18 mouse cellular contexts compared by ENCODE assay signal in genomic region chr7:70591361-70592256, GRCm38 (mm10).
DNase-seq lines count a peak whose midpoint lies in the region; ATAC-seq and TF ChIP-seq lines count a peak whose summit lies in the region.
"Had no signal": no experiment of that assay in that cellular context is flagged by ENCODE, and none has a peak within 500 bp of the region (broad histone marks: within the 10 kb centered on the region; RNA-seq: fewer than 3 reads in every experiment).

No protein-coding gene starts in this region.

- DNase-seq in gastrocnemius, adult 2 months = no peak
- no peak for DNase-seq in gastrocnemius, postnatal 25 days
- peak; percentile 37 for DNase-seq in kidney, postnatal 0 days (ENCODE audit: low spot score)
- no peak for DNase-seq in kidney, adult 8-10 months
- DNase-seq in ES-E14 (ENCODE audit: low read depth, low spot score) = no peak
- peak; percentile 41 for DNase-seq in embryo, embryonic 9.5 days (ENCODE audit: extremely low spot score)
- no peak for DNase-seq in cerebellum, adult 11-12 months
- no peak for DNase-seq in layer of hippocampus, postnatal 14 days (ENCODE audit: low spot score in 2 of 2)
- DNase-seq: adrenal gland, postnatal 14 days; cerebellum, adult 9-10 months; kidney, adult 11 months; layer of hippocampus, postnatal 36 days; left cerebral cortex, postnatal 4 days; right cerebral cortex, postnatal 4 days had no signal

- intact Hi-C loops in gastrocnemius, adult 2 months (cut with DNase I) = no loop called here

- WGBS in kidney, postnatal 0 days = 52% methylated on average over 13 of the region's 13 CpGs

- H3K4me1 ChIP-seq in kidney, postnatal 0 days (replicated peaks; ENCODE audit: insufficient read depth, low read length) = no peaks in the 10 kb centered on the region
- H3K4me1 ChIP-seq in ES-E14 (ENCODE audit: control insufficient read depth in 2 of 2, insufficient read depth in 2 of 2, low read length in 2 of 2, poor library complexity in 1 of 2) = 0 out of 4 replicates have a peak, but pooled peaks cover 0 to 2% of the 10 kb centered on the region in 2 experiments
- H3K4me1 ChIP-seq: hindbrain, embryonic 15.5 days; liver, embryonic 15.5 days had no signal

- no peaks in the 10 kb centered on the region for H3K9me3 ChIP-seq in kidney, postnatal 0 days (replicated peaks; ENCODE audit: low read length)
- H3K9me3 ChIP-seq in ES-E14 (ENCODE audit: control insufficient read depth, insufficient read depth, low read depth, low read length) = no peaks in the 10 kb centered on the region
- H3K9me3 ChIP-seq: hindbrain, embryonic 15.5 days; liver, embryonic 15.5 days; neural tube, embryonic 12.5 days had no signal

- H3K4me2 ChIP-seq in kidney, postnatal 0 days (ENCODE audit: low read length) = no peak overlapping the region
- H3K4me2 ChIP-seq: hindbrain, embryonic 15.5 days; liver, embryonic 15.5 days; neural tube, embryonic 12.5 days had no signal

- TF ChIP-seq CTCF in gastrocnemius, adult 2 months (IDR thresholded peaks at IDR 0.05) = no peak
- no peak for TF ChIP-seq CTCF in kidney, postnatal 0 days (IDR thresholded peaks at IDR 0.05; ENCODE audit: low read depth)

- ATAC-seq in kidney, postnatal 0 days (replicated peaks; ENCODE audit: low FRiP score, low read depth) = no peak

- peak overlapping the region; percentile 38 for H3K27ac ChIP-seq in gastrocnemius, adult 2 months
- no peak overlapping the region for H3K27ac ChIP-seq in kidney, postnatal 0 days
- H3K27ac ChIP-seq in ES-E14 (ENCODE audit: insufficient read depth, low read depth, low read length, poor library complexity, severe bottlenecking) = no peak overlapping the region
- H3K27ac ChIP-seq: hindbrain, embryonic 15.5 days; liver, embryonic 15.5 days; neural tube, embryonic 12.5 days had no signal

- H3K27me3 ChIP-seq in kidney, postnatal 0 days (ENCODE audit: insufficient read depth, low read length) = no peaks in the 10 kb centered on the region
- H3K27me3 ChIP-seq: liver, embryonic 15.5 days; neural tube, embryonic 12.5 days had no signal

- in situ Hi-C loops in ES-E14 (cut with MboI; ENCODE audit: low sequenced_read_pairs in 2 of 2, unreplicated experiment in 2 of 2) = no loop called here

- no peak overlapping the region for H3K9ac ChIP-seq in kidney, postnatal 0 days (ENCODE audit: low read depth, low read length)
- H3K9ac ChIP-seq in ES-E14 (ENCODE audit: insufficient read depth, low read depth, low read length, poor library complexity, severe bottlenecking) = no peak overlapping the region
- H3K9ac ChIP-seq: hindbrain, embryonic 15.5 days; liver, embryonic 15.5 days; neural tube, embryonic 12.5 days had no signal

- no peak overlapping the region for H3K4me3 ChIP-seq in gastrocnemius, adult 2 months
- H3K4me3 ChIP-seq in kidney, postnatal 0 days (replicated peaks; ENCODE audit: low read depth, low read length) = no peak overlapping the region
- H3K4me3 ChIP-seq in ES-E14 (ENCODE audit: insufficient read depth in 1 of 2, low read depth in 1 of 2, low read length in 2 of 2, poor library complexity in 1 of 2, severe bottlenecking in 1 of 2) = no peak overlapping the region
- H3K4me3 ChIP-seq: hindbrain, embryonic 15.5 days; liver, embryonic 15.5 days; neural tube, embryonic 12.5 days had no signal

- no peaks in the 10 kb centered on the region for H3K36me3 ChIP-seq in kidney, postnatal 0 days (ENCODE audit: insufficient read depth, low read length)
- no peaks in the 10 kb centered on the region for H3K36me3 ChIP-seq in ES-E14 (ENCODE audit: control insufficient read depth, insufficient read depth, low read length, poor library complexity, severe bottlenecking)
- H3K36me3 ChIP-seq: G1E; hindbrain, embryonic 15.5 days; liver, embryonic 15.5 days; neural tube, embryonic 12.5 days had no signal

TF ChIP-seq in ES-E14, 5 proteins besides CTCF, POLR2A, EP300 and RAD21:
- TF ChIP-seq HCFC1 (IDR thresholded peaks at IDR 0.05; ENCODE audit: borderline replicate concordance, insufficient read depth, low read length) (no peak), ZNF384 (IDR thresholded peaks at IDR 0.05; ENCODE audit: low read depth, low read length) (no peak), MAFK (IDR thresholded peaks at IDR 0.05; ENCODE audit: insufficient read depth, low read depth, low read length) (no peak), CHD2 (IDR thresholded peaks at IDR 0.05; ENCODE audit: low read depth, low read length) (peak; percentile 63; the same call in 1 of the 2 replicates)

Comparison
In these comparisons a context has a peak if more than half of its experiments do, and no peak if none do; other contexts are left out.
1. DNase-seq: peak in kidney, postnatal 0 days (single experiment) and embryo, embryonic 9.5 days (single experiment); none in gastrocnemius, adult 2 months (single experiment), gastrocnemius, postnatal 25 days (single experiment), kidney, adult 8-10 months (0 of 2), ES-E14 (single experiment), cerebellum, adult 11-12 months (single experiment) and layer of hippocampus, postnatal 14 days (0 of 2).